Mouse (Mus musculus) megakaryocyte, embryonic 14.5 days (primary cell): ENCODE results near the gene Map2.

Experiments
- FLI1 ChIP-seq: IDR thresholded peaks from 2 replicates; pipeline ENCODE4 v1.6.1; 2012; ENCODE audit warnings: low read length, inconsistent platforms, mixed read lengths
- GATA1 ChIP-seq: IDR thresholded peaks from 3 replicates; pipeline ENCODE4 v1.6.1; 2012; ENCODE audit warnings: mixed read lengths, low read length, inconsistent platforms, borderline replicate concordance

- TF ChIP-seq GATA1 (no peak), FLI1 (no peak)
Measured at GRCm38 (mm10) chr1:66150806-66151205, 24.3 kb upstream of the Map2 start.
